Mouse (Mus musculus) hindbrain, embryonic 12.5 days (tissue): ENCODE results near the gene Adprh. TPM values are rescaled to one million over a fixed set of nuclear protein-coding genes. Genes with fewer than 3 reads are reported as not detected.

Experiments used
- ATAC-seq: fragments of 200-750 bp; cut with Nextera tagmentation; 2 replicates; pipeline ENCODE4 v1.8.0; 2017; ENCODE audit warnings: moderate TSS enrichment; ENCODE audit not compliant: low FRiP score
- H3K27ac ChIP-seq: fragments of 300-500 bp; sonication (generic); 2 replicates; pipeline ENCODE4 v1.5.1; 2016; ENCODE audit warnings: mild to moderate bottlenecking
- H3K27me3 ChIP-seq: fragments of 300-500 bp; sonication (generic); 2 replicates; pipeline ENCODE4 v1.6.1; 2016; ENCODE audit warnings: mild to moderate bottlenecking
- H3K36me3 ChIP-seq: fragments of 300-500 bp; sonication (generic); 2 replicates; pipeline ENCODE4 v1.6.1; 2016; ENCODE audit warnings: mild to moderate bottlenecking
- H3K4me1 ChIP-seq: fragments of 300-500 bp; sonication (generic); 2 replicates; pipeline ENCODE4 v1.6.1; 2016
- H3K4me2 ChIP-seq: fragments of 300-500 bp; sonication (generic); replicated peaks from 2 replicates; pipeline ENCODE4 v1.6.1; 2016; ENCODE audit warnings: mild to moderate bottlenecking
- H3K4me3 ChIP-seq: fragments of 300-500 bp; sonication (generic); 2 replicates; pipeline ENCODE4 v1.5.1; 2016; ENCODE audit warnings: mild to moderate bottlenecking
- H3K9ac ChIP-seq: fragments of 300-500 bp; sonication (generic); 2 replicates; pipeline ENCODE4 v1.6.1; 2016; ENCODE audit warnings: mild to moderate bottlenecking, moderate library complexity
- H3K9me3 ChIP-seq: fragments of 300-500 bp; sonication (generic); replicated peaks from 2 replicates; pipeline ENCODE4 v1.6.1; 2016; ENCODE audit warnings: mild to moderate bottlenecking
- WGBS: fragments of 180-500 bp; shearing (Covaris S2); methylation state at CpG from one replicate; pipeline ENCODE4 v1.1.7; 2016; 5-methylcytosine and 5-hydroxymethylcytosine counted together
- polyA plus RNA-seq: library from polyadenylated mRNA; unstranded; fragments of >200 nt; fragmentation: Nextera tagmentation; extraction: Ambion mirVana; gene quantifications from 2 replicates; pipeline ENCODE4 v1.2.1, GENCODE M21; 2016

The Adprh gene
- polyA plus RNA-seq, 1 experiment from 2014 or later = 155 TPM

DNA sequence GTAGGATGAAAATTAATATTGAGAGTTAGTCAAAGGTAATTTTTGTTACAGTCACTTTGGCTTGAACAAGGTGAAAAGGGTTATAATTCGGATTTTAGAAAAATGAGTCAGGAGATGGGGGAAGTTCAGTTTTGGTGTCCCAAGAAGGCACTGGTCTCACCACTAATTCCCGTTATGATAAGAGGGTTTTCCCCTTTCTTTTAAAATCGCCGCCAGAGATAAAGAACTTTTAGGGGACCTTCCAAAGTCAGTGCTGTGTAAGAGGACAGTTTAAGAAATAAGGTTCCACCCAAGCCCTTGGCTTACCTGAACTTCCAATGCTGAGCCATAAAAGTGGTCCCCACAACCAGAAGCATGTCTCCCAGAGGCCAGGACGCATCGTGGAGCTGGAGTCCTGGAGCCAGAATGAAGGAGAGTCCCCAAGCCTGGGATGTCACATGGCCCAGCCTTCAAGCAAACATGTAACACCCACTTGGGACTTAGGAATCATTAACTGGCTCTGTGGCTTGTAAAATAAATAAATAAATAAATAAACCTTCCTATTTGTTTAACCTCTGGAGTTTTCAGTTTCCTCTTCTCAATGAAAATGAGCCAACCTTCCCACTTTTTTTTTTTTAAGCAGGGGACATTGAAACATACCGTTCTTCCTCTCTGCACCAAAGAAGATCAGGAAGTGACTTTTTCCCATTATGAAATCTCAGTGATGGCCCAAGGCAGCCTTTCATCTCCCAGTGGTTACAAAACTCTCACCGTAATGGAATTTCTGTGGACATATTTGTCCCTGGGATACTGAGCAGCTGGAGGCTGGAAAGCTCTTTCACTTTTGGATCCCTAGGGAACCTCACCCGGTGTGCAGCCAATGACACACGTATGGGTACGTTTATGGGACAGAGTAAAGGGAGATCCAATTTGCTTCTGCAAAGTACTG lies 19.7 kb downstream of the Adprh start, which contains the start of gene Pla1a:
Pla1a (minus strand) TSS at position 648 of the 928 bp plus-strand sequence.
- Histone ChIP-seq H3K4me1 (0 out of 2 replicates have a peak, but pooled peaks cover 3% of the 10 kb centered on the region), H3K4me2 (no peak within 1 kb of the TSS), H3K9ac (no peak within 1 kb of the TSS), H3K9me3 (no peaks in the 10 kb centered on the region), H3K27ac (no peak within 1 kb of the TSS), H3K36me3 (no peaks in the 10 kb centered on the region), H3K4me3 (no peak within 1 kb of the TSS), H3K27me3 (no peaks in the 10 kb centered on the region)
- WGBS = 79% methylated on average over 11 of the region's 11 CpGs
- no peak for ATAC-seq

- Histone ChIP-seq H3K9me3 (no peaks in the 10 kb centered on the region), H3K4me1 (0 out of 2 replicates have a peak, but pooled peaks cover 3% of the 10 kb centered on the region)
Measured at GRCm38 (mm10) chr16:38431446-38432185, 20.9 kb downstream of the Adprh start.

GRCm38 (mm10) chr16:38425799-38426198 lies 26.7 kb downstream of the Adprh start:
- H3K9me3 ChIP-seq = no peaks in the 10 kb centered on the region
- H3K9ac ChIP-seq = no peak overlapping the region
- H3K4me1 ChIP-seq = no peaks in the 10 kb centered on the region
- H3K27me3 ChIP-seq = no peaks in the 10 kb centered on the region
- no peak overlapping the region for H3K4me3 ChIP-seq
- WGBS = 96% methylated on average over 1 of the region's 1 CpGs
- H3K4me2 ChIP-seq = no peak overlapping the region
- H3K36me3 ChIP-seq = no peaks in the 10 kb centered on the region
- H3K27ac ChIP-seq = no peak overlapping the region
- ATAC-seq = no peak

More at GRCm38 (mm10) chr16:38431446-38432185, 20.9 kb downstream of the Adprh start:
- no peak for ATAC-seq
- Histone ChIP-seq H3K9ac (no peak overlapping the region), H3K27me3 (no peaks in the 10 kb centered on the region), H3K4me2 (no peak overlapping the region), H3K27ac (no peak overlapping the region), H3K4me3 (no peak overlapping the region), H3K36me3 (no peaks in the 10 kb centered on the region)
- WGBS = 49% methylated on average over 13 of the region's 13 CpGs

GRCm38 (mm10) chr16:38425374-38425773 lies 27.1 kb downstream of the Adprh start:
- WGBS = 81% methylated on average over 2 of the region's 2 CpGs
- Histone ChIP-seq H3K9me3 (no peaks in the 10 kb centered on the region), H3K4me1 (no peaks in the 10 kb centered on the region), H3K27ac (no peak overlapping the region), H3K4me2 (no peak overlapping the region), H3K36me3 (no peaks in the 10 kb centered on the region), H3K9ac (no peak overlapping the region), H3K27me3 (no peaks in the 10 kb centered on the region), H3K4me3 (no peak overlapping the region)
- no peak for ATAC-seq

DNA sequence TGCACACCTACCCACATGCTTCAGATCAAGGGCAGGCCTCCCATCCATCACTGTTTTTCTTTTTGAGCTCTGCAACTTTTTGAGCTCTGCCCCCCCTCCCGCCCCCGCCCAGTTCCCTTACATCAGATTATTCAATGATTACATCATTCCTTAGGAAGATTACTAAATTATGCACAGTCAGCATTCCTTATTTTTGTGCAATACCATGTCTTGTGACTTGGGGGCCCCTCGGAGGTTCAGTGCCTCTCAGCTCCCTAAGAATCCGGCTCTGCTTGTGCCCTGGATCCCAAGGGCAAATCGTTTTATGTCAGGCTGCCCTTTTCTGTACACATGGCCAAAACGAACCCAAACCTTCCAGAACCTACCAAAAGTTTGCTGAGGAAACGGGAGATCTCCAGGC lies 37.5 kb downstream of the Adprh start:
- no peak overlapping the region for H3K9ac ChIP-seq
- 88% methylated on average over 7 of the region's 7 CpGs for WGBS
- no peak overlapping the region for H3K4me3 ChIP-seq
- H3K27ac ChIP-seq = no peak overlapping the region
- no peaks in the 10 kb centered on the region for H3K9me3 ChIP-seq
- ATAC-seq = no peak
- no peak overlapping the region for H3K4me2 ChIP-seq
- H3K27me3 ChIP-seq = no peaks in the 10 kb centered on the region
- H3K4me1 ChIP-seq = no peaks in the 10 kb centered on the region
- H3K36me3 ChIP-seq = no peaks in the 10 kb centered on the region

GRCm38 (mm10) chr16:38408416-38408815 lies 44.1 kb downstream of the Adprh start:
- H3K4me2 ChIP-seq = no peak overlapping the region
- 99% methylated on average over 8 of the region's 8 CpGs for WGBS
- no peak for ATAC-seq
- no peaks in the 10 kb centered on the region for H3K9me3 ChIP-seq
- no peaks in the 10 kb centered on the region for H3K36me3 ChIP-seq
- no peak overlapping the region for H3K9ac ChIP-seq
- H3K4me3 ChIP-seq = no peak overlapping the region
- H3K27me3 ChIP-seq = no peaks in the 10 kb centered on the region
- H3K27ac ChIP-seq = no peak overlapping the region
- H3K4me1 ChIP-seq = no peaks in the 10 kb centered on the region

- Histone ChIP-seq H3K27ac (no peak overlapping the region), H3K9me3 (no peaks in the 10 kb centered on the region), H3K27me3 (no peaks in the 10 kb centered on the region), H3K36me3 (no peaks in the 10 kb centered on the region), H3K4me1 (no peaks in the 10 kb centered on the region), H3K4me2 (no peak overlapping the region), H3K4me3 (no peak overlapping the region), H3K9ac (no peak overlapping the region)
- 42% methylated on average over 5 of the region's 5 CpGs for WGBS
- ATAC-seq = no peak
Measured at GRCm38 (mm10) chr16:38407584-38407983, 44.9 kb downstream of the Adprh start.

DNA sequence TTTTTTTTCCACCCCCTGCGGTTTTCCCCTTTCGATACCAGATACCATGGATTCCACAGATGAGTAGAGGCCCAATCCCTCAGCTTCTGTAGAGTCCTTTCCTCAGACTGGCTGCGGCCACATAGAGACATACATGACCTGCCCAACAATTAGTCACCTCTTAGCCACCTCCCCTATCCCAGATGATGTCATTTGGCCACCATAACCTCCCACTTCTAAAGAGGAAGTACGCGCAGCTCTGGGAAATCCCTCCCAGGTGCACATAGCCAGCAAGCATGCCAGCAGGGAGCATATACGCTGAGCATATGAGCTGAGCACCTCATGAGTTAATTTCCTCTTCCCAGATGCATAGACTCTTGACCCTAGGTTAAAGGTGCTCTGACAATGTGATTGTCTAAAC lies 45.8 kb downstream of the Adprh start:
- Histone ChIP-seq H3K4me1 (no peaks in the 10 kb centered on the region), H3K9me3 (no peaks in the 10 kb centered on the region), H3K4me2 (no peak overlapping the region), H3K36me3 (no peaks in the 10 kb centered on the region), H3K9ac (no peak overlapping the region), H3K27me3 (no peaks in the 10 kb centered on the region), H3K4me3 (no peak overlapping the region), H3K27ac (no peak overlapping the region)
- WGBS = 84% methylated on average over 6 of the region's 6 CpGs
- ATAC-seq = no peak

DNA sequence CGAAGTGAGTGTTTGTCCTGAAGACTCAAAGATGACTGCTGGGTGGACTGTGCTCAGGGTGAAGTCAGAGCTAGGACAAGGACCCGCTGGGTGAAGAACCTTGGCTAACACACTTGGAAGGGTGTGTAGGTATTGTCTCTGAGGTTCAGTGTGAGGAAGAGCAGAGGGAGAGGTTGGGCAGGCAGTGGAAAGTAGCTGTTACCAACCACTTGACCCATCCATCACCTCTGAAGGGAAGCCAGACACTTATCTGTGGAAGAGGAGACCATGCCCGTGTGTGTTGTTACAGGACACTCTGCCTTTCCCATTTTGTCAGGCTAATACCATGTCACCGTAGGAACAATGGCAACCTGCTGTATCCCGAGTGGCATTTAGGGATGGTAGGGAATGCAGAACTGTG lies 46.2 kb downstream of the Adprh start:
- H3K4me1 ChIP-seq = no peaks in the 10 kb centered on the region
- H3K36me3 ChIP-seq = no peaks in the 10 kb centered on the region
- H3K9me3 ChIP-seq = no peaks in the 10 kb centered on the region
- no peak overlapping the region for H3K27ac ChIP-seq
- ATAC-seq = no peak
- no peak overlapping the region for H3K9ac ChIP-seq
- WGBS = 70% methylated on average over 5 of the region's 5 CpGs
- no peak overlapping the region for H3K4me3 ChIP-seq
- H3K27me3 ChIP-seq = no peaks in the 10 kb centered on the region
- H3K4me2 ChIP-seq = no peak overlapping the region

GRCm38 (mm10) chr16:38403639-38404038 lies 48.9 kb downstream of the Adprh start:
- Histone ChIP-seq H3K36me3 (no peaks in the 10 kb centered on the region), H3K9ac (no peak overlapping the region), H3K4me1 (peaks cover 14% of the 10 kb centered on the region), H3K27ac (no peak overlapping the region), H3K27me3 (no peaks in the 10 kb centered on the region), H3K4me3 (no peak overlapping the region), H3K4me2 (no peak overlapping the region), H3K9me3 (no peaks in the 10 kb centered on the region)
- WGBS = 88% methylated on average over 7 of the region's 7 CpGs
- no peak for ATAC-seq

DNA sequence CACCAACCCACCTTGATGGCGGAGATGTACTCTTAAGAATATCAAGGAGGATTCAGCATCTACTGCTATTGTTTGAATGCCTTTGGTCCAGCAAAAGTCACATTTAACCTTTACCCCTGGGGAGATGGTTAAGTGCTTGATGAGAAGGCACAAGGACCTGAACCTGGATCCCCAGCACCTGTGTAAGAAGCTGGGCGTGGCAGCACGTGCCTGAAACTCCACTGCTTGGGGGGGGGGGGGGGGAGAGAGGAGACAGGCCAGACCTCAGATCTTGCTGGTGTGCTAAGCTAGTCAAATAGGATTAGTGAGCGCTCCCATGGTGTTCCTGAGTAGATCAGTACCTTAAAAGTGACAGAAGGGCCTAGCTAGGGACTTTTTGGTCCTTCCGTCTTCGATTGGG lies 51.0 kb downstream of the Adprh start:
- Histone ChIP-seq H3K4me1 (peaks cover 14% of the 10 kb centered on the region), H3K9me3 (no peaks in the 10 kb centered on the region), H3K4me3 (no peak overlapping the region), H3K9ac (no peak overlapping the region), H3K4me2 (no peak overlapping the region), H3K27me3 (no peaks in the 10 kb centered on the region), H3K36me3 (no peaks in the 10 kb centered on the region), H3K27ac (no peak overlapping the region)
- ATAC-seq = no peak
- WGBS = 86% methylated on average over 6 of the region's 6 CpGs

DNA sequence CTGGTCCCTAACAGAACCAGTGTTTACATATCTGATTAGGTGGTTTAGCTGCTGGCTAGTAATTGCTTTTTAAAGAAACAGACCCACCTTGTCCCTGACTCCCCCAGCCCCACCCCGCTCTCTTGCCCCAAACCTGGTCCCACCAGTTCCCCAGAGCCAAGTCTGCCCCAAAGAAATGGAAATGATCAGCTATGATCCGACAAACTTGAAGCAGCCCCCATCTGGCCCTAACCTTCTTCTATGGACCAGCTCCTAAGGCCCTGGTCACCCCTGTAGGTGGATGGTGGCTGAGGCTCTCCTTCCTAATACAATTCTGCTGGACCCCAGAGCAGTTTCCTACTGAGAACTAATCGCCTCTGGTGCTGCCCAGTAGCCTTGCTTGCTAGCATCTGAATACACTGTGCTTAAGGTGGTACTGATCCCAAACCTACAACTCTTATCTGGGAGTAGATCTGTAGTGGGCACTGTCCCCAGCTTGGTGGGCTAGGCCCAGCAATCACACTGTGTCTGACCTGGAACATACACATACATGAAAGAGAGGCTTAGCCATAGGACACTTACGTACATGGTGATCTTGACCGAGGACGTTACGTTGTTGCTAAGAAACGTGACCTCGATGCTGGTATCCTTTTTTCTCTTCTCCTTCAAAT lies 52.1 kb downstream of the Adprh start:
- Histone ChIP-seq H3K9ac (peak overlapping the region; percentile 47; the same call in 1 of the 2 replicates), H3K4me3 (no peak overlapping the region), H3K27ac (peak overlapping the region; percentile 75; the same call in 1 of the 2 replicates), H3K4me2 (peak overlapping the region; percentile 53), H3K9me3 (no peaks in the 10 kb centered on the region), H3K4me1 (peaks cover 14% of the 10 kb centered on the region), H3K27me3 (no peaks in the 10 kb centered on the region), H3K36me3 (no peaks in the 10 kb centered on the region)
- ATAC-seq = peak; percentile 53
- 76% methylated on average over 9 of the region's 9 CpGs for WGBS
